Mouse (Mus musculus): ENCODE data around the gene Ptov1. TPM values are rescaled to one million over a fixed set of nuclear protein-coding genes. Genes with fewer than 3 reads are reported as not detected.

Gene Ptov1
- total and polyA plus RNA-seq, 3 experiments, result 46.4 to 168 TPM; not detected in 1

DNA sequence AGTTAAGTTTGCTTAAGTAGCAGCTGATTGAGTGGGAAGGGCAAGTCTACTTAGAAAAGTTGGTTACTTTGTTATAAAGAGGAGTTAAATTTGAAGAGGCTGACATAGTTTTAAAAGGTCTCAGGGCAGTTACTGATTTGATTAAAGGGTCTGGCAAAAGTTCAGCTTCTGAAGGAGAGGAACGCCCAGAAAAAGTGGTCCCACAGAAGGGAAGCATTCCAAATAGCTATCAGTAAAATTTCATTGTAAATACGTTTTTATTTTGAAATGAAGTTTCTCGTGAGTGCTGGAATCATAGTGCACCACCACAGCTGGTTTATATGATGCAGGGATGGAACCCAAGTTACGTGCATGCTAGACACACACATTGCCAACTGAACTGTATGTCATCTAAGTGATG, 36.8 kb downstream of the Ptov1 start:
- H3K4me3 ChIP-seq (ENCODE audit: control insufficient read depth in 1 of 2, insufficient read depth in 1 of 2, low read depth in 2 of 2, low read length in 2 of 2), result no peak overlapping the region
- H3K27me3 ChIP-seq (ENCODE audit: control insufficient read depth in 1 of 2, insufficient read depth in 2 of 2, low read length in 2 of 2), result no peaks in the 10 kb centered on the region
- DNase-seq (ENCODE audit: low read depth, low spot score), result no peak
- TF ChIP-seq POLR2AphosphoS2 (IDR thresholded peaks at IDR 0.05; ENCODE audit: low read length), result peak; percentile 70
- no peak for TF ChIP-seq MXI1 (IDR thresholded peaks at IDR 0.05; ENCODE audit: low read depth, low read length)
- H3K27ac ChIP-seq (ENCODE audit: control insufficient read depth, low read depth, low read length), result no peak overlapping the region
- no peaks in the 10 kb centered on the region for H3K4me1 ChIP-seq (ENCODE audit: control insufficient read depth in 1 of 2, insufficient read depth in 2 of 2, low read length in 2 of 2)
- peaks cover 0 to 3% of the 10 kb centered on the region in 2 experiments; a peak in 1 of 4 replicates for H3K36me3 ChIP-seq (ENCODE audit: control insufficient read depth in 1 of 2, insufficient read depth in 2 of 2, low read length in 2 of 2)
- H3K9ac ChIP-seq (ENCODE audit: control insufficient read depth, low read depth, low read length, poor library complexity, severe bottlenecking), result no peak overlapping the region
- peaks cover 25% of the 10 kb centered on the region for H3K79me2 ChIP-seq (ENCODE audit: control insufficient read depth, insufficient read depth, low read length, poor library complexity)
- no peaks in the 10 kb centered on the region for H3K9me3 ChIP-seq (replicated peaks; ENCODE audit: insufficient read depth, low read length)

- H3K9ac ChIP-seq (ENCODE audit: control insufficient read depth, low read depth, low read length, poor library complexity, severe bottlenecking), result no peak overlapping the region
- H3K27me3 ChIP-seq (ENCODE audit: control insufficient read depth in 1 of 2, insufficient read depth in 2 of 2, low read length in 2 of 2), result no peaks in the 10 kb centered on the region
- H3K27ac ChIP-seq (ENCODE audit: control insufficient read depth, low read depth, low read length), result no peak overlapping the region
- no peak overlapping the region for H3K4me3 ChIP-seq (ENCODE audit: control insufficient read depth in 1 of 2, insufficient read depth in 1 of 2, low read depth in 2 of 2, low read length in 2 of 2)
- peaks cover 3 to 6% of the 10 kb centered on the region in 2 experiments for H3K4me1 ChIP-seq (ENCODE audit: control insufficient read depth in 1 of 2, insufficient read depth in 2 of 2, low read length in 2 of 2)
- H3K79me2 ChIP-seq (ENCODE audit: control insufficient read depth, insufficient read depth, low read length, poor library complexity), result peaks cover 66% of the 10 kb centered on the region
- no peaks in the 10 kb centered on the region for H3K9me3 ChIP-seq (replicated peaks; ENCODE audit: insufficient read depth, low read length)
- DNase-seq (ENCODE audit: low read depth, low spot score), result no peak
- TF ChIP-seq POLR2AphosphoS5 (IDR thresholded peaks at IDR 0.05; ENCODE audit: borderline replicate concordance, low read depth, low read length) (no peak), MYC (IDR thresholded peaks at IDR 0.05; ENCODE audit: low read depth, low read length) (no peak), BHLHE40 (IDR thresholded peaks at IDR 0.05; ENCODE audit: borderline replicate concordance, low read depth, low read length) (no peak)
- H3K36me3 ChIP-seq (ENCODE audit: control insufficient read depth in 1 of 2, insufficient read depth in 2 of 2, low read length in 2 of 2), result peaks cover 7 to 23% of the 10 kb centered on the region in 2 experiments
Measured at GRCm38 (mm10) chr7:44828706-44829105, 40.9 kb downstream of the Ptov1 start.

DNA sequence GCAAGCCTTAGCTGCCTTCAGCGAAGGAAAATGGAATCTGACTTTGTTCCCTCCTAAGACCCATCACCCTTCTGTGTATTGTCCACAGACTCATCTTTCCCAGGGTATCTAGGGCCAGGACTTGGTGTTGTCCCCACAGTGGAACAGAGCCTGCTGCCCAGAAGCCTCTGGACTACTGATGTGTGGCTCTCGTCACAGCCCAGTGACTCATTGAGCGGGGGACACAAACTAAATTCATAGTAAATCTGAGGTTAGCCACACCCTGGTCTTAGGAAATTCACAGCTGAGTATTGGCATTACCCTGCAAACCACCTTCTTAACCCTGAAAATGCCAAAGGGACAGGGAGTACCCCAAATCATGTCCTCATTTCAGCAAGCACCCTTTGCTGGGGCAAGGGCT, 42.8 kb downstream of the Ptov1 start:
- Histone ChIP-seq H3K9me3 (replicated peaks; ENCODE audit: insufficient read depth, low read length) (no peaks in the 10 kb centered on the region), H3K27ac (ENCODE audit: control insufficient read depth, low read depth, low read length) (no peak overlapping the region), H3K4me1 (ENCODE audit: control insufficient read depth in 1 of 2, insufficient read depth in 2 of 2, low read length in 2 of 2) (peaks cover 14 to 16% of the 10 kb centered on the region in 2 experiments), H3K9ac (ENCODE audit: control insufficient read depth, low read depth, low read length, poor library complexity, severe bottlenecking) (no peak overlapping the region), H3K36me3 (ENCODE audit: control insufficient read depth in 1 of 2, insufficient read depth in 2 of 2, low read length in 2 of 2) (peaks cover 22 to 31% of the 10 kb centered on the region in 2 experiments), H3K27me3 (ENCODE audit: control insufficient read depth in 1 of 2, insufficient read depth in 2 of 2, low read length in 2 of 2) (no peaks in the 10 kb centered on the region), H3K4me3 (ENCODE audit: control insufficient read depth in 1 of 2, insufficient read depth in 1 of 2, low read depth in 2 of 2, low read length in 2 of 2) (no peak overlapping the region), H3K79me2 (ENCODE audit: control insufficient read depth, insufficient read depth, low read length, poor library complexity) (peaks cover 83% of the 10 kb centered on the region)
- no peak for DNase-seq (ENCODE audit: low read depth, low spot score)
- TF ChIP-seq ZC3H11A (IDR thresholded peaks at IDR 0.05; ENCODE audit: low read depth, low read length) (no peak), USF2 (IDR thresholded peaks at IDR 0.05; ENCODE audit: borderline replicate concordance in 1 of 2, insufficient read depth in 1 of 2, low read depth in 1 of 2, low read length in 2 of 2) (no peak), NELFE (IDR thresholded peaks at IDR 0.05; ENCODE audit: low read depth, low read length) (no peak), SMC3 (IDR thresholded peaks at IDR 0.05; ENCODE audit: low read depth, low read length) (no peak), BHLHE40 (IDR thresholded peaks at IDR 0.05; ENCODE audit: borderline replicate concordance, low read depth, low read length) (no peak), CTCF (IDR thresholded peaks at IDR 0.05 in 2 of 3, conservative IDR thresholded peaks at IDR 0.05 in 1 of 3; ENCODE audit: control insufficient read depth in 1 of 3, insufficient read depth in 1 of 3, low read depth in 2 of 3, low read length in 3 of 3, poor library complexity in 1 of 3, severe bottlenecking in 1 of 3) (no peak), POLR2A (IDR thresholded peaks at IDR 0.05; ENCODE audit: control insufficient read depth in 1 of 2, insufficient read depth in 1 of 2, low read depth in 1 of 2, low read length in 2 of 2, poor library complexity in 1 of 2) (no peak), ZMIZ1 (IDR thresholded peaks at IDR 0.05; ENCODE audit: low read depth, low read length) (no peak), GABPA (IDR thresholded peaks at IDR 0.05; ENCODE audit: low read depth, low read length) (no peak), MYC (IDR thresholded peaks at IDR 0.05; ENCODE audit: low read depth, low read length) (no peak), TBP (IDR thresholded peaks at IDR 0.05; ENCODE audit: low read depth, low read length) (no peak), ZKSCAN1 (IDR thresholded peaks at IDR 0.05; ENCODE audit: low read depth, low read length) (no peak), HCFC1 (IDR thresholded peaks at IDR 0.05; ENCODE audit: low read depth, low read length) (no peak), E2F4 (IDR thresholded peaks at IDR 0.05; ENCODE audit: borderline replicate concordance, low read depth, low read length) (no peak), POLR2AphosphoS5 (IDR thresholded peaks at IDR 0.05; ENCODE audit: borderline replicate concordance, low read depth, low read length) (no peak), MEF2A (IDR thresholded peaks at IDR 0.05; ENCODE audit: extremely low read depth, insufficient replicate concordance, low read depth, low read length, poor library complexity, severe bottlenecking) (no peak), KAT2A (conservative IDR thresholded peaks at IDR 0.05; ENCODE audit: low read depth, low read length) (no peak), TCF12 (IDR thresholded peaks at IDR 0.05; ENCODE audit: low read depth, low read length) (no peak)
